Mouse (Mus musculus): ENCODE data around the gene Zmynd8.

DNA sequence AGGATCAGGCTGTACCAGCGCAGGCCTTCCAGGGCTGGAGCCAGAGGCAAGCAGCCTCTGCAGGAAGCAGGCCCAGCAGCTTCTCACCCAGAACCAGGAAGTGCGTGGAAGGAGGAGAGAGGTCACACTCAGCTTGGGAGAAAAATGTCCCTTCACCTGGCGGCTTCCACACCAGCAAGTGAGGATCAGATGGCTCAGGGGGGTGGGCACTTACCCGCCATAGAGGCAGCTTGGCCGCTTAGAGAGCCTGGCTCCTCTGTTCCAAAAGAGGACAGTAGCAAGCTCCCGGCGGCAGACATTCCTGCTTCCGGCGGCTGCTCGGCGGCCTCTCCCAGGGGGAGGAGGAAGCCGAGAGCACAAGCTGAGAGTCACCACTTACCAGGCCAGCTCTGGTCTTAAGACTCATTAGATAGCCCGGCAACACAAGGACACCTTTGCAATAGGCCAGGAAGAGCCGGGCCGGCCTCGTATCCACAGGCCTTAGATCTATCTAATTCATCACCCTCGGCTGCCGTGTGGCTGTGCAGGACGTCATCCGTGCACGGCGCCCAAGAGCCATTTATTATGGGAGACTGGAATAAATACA lies 40.9 kb downstream of the Zmynd8 start:
- TF ChIP-seq CTCF (IDR thresholded peaks at IDR 0.05; ENCODE audit: borderline replicate concordance, control insufficient read depth, extremely low read depth, insufficient read depth, low read length, poor library complexity) (no peak), POLR2A (IDR thresholded peaks at IDR 0.05; ENCODE audit: control insufficient read depth, extremely low read depth, insufficient read depth, low read length, poor library complexity) (no peak)

Data from thymus, adult 2 months (tissue).